Mouse (Mus musculus) cerebellum, adult 8-10 months (tissue): ENCODE data around the gene Ptprcap.

ENCODE experiments used
- DNase-seq: peaks from one replicate; pipeline ENCODE4 v3.0.0; 2022

Ptprcap gene

GRCm38 (mm10) chr19:4169810-4170209 is 16.4 kb downstream of the Ptprcap start:
- no peak for DNase-seq

GRCm38 (mm10) chr19:4170723-4171392 is 17.5 kb downstream of the Ptprcap start:
- DNase-seq, result peak; percentile 24

- no peak for DNase-seq
These were observed 18.2 kb downstream of the Ptprcap start for GRCm38 (mm10) chr19:4171393-4172290.

- DNase-seq, result no peak
These were observed 19.5 kb downstream of the Ptprcap start for GRCm38 (mm10) chr19:4172925-4173324.

GRCm38 (mm10) chr19:4175368-4175947 is 22.1 kb downstream of the Ptprcap start, which contains the start of gene Carns1:
Gene Carns1 (minus strand): TSS chr19:4175479.
- DNase-seq, result no peak

GRCm38 (mm10) chr19:4180411-4180810 is 27.0 kb downstream of the Ptprcap start:
- no peak for DNase-seq

GRCm38 (mm10) chr19:4181892-4182291 is 28.5 kb downstream of the Ptprcap start:
- no peak for DNase-seq

- no peak for DNase-seq
These were observed 30.3 kb downstream of the Ptprcap start for GRCm38 (mm10) chr19:4183689-4184088.

- DNase-seq, result no peak
These were observed 31.9 kb downstream of the Ptprcap start for GRCm38 (mm10) chr19:4184976-4185975.

GRCm38 (mm10) chr19:4187303-4187702 is 33.9 kb downstream of the Ptprcap start:
- DNase-seq, result no peak

- DNase-seq, result no peak
These were observed 35.7 kb downstream of the Ptprcap start for GRCm38 (mm10) chr19:4189051-4189620.

GRCm38 (mm10) chr19:4190831-4191334 is 37.5 kb downstream of the Ptprcap start, which contains the start of gene Tbc1d10c:
Gene Tbc1d10c (minus strand): TSS chr19:4191284.
- no peak for DNase-seq

- DNase-seq, result peak; percentile 93
These were observed 38.3 kb downstream of the Ptprcap start, which contains the start of gene Ppp1ca for GRCm38 (mm10) chr19:4191528-4192250. Gene Ppp1ca (plus strand): TSS chr19:4192065.

- no peak for DNase-seq
These were observed 39.0 kb downstream of the Ptprcap start for GRCm38 (mm10) chr19:4192251-4192985.

- no peak for DNase-seq
These were observed 39.7 kb downstream of the Ptprcap start for GRCm38 (mm10) chr19:4193129-4193528.

- DNase-seq, result no peak
These were observed 40.8 kb downstream of the Ptprcap start for GRCm38 (mm10) chr19:4194021-4194724.

- peak; percentile 81 for DNase-seq
These were observed 41.6 kb downstream of the Ptprcap start for GRCm38 (mm10) chr19:4194776-4195650.

- no peak for DNase-seq
These were observed 42.6 kb downstream of the Ptprcap start for GRCm38 (mm10) chr19:4196048-4196447.
